Mouse (Mus musculus) liver, postnatal 0 days (tissue): ENCODE measurements around the gene Speg. TPM values are rescaled to one million over a fixed set of nuclear protein-coding genes. Genes with fewer than 3 reads are reported as not detected.

Source experiments
- ATAC-seq: fragments of 200-750 bp; cut with Nextera tagmentation; 2 replicates; pipeline ENCODE4 v1.8.0; 2017; ENCODE audit warnings: mild to moderate bottlenecking, moderate library complexity
- DNase-seq: peaks from one replicate; pipeline ENCODE4 v3.0.0-alpha.2; 2016
- H3K27ac ChIP-seq: fragments of 300-500 bp; sonication (generic); 2 replicates; pipeline ENCODE4 v1.5.1; 2014; ENCODE audit warnings: antibody characterized with exemption, moderate library complexity, mild to moderate bottlenecking, low read depth
- H3K27me3 ChIP-seq: fragments of 300-500 bp; sonication (generic); 2 replicates; pipeline ENCODE4 v1.6.1; 2014; ENCODE audit warnings: low read length, control low read depth, mixed read lengths; ENCODE audit not compliant: insufficient read depth
- H3K36me3 ChIP-seq: fragments of 300-500 bp; sonication (generic); replicated peaks from 2 replicates; pipeline ENCODE4 v1.6.1; 2014; ENCODE audit warnings: mild to moderate bottlenecking, control low read depth, low read length, moderate library complexity, mixed read lengths; ENCODE audit not compliant: insufficient read depth
- H3K4me1 ChIP-seq: fragments of 300-500 bp; sonication (generic); 2 replicates; pipeline ENCODE4 v1.6.1; 2014; ENCODE audit warnings: antibody characterized with exemption, mild to moderate bottlenecking, control low read depth; ENCODE audit not compliant: insufficient read depth
- H3K4me2 ChIP-seq: fragments of 300-500 bp; sonication (generic); 2 replicates; pipeline ENCODE4 v1.6.1; 2014; ENCODE audit warnings: low read depth, mild to moderate bottlenecking, low read length, moderate library complexity, mixed read lengths
- H3K4me3 ChIP-seq: fragments of 300-500 bp; sonication (generic); 2 replicates; pipeline ENCODE4 v1.5.1; 2014; ENCODE audit warnings: low read depth, low read length
- H3K9ac ChIP-seq: fragments of 300-500 bp; sonication (generic); replicated peaks from 2 replicates; pipeline ENCODE4 v1.6.1; 2014; ENCODE audit warnings: mild to moderate bottlenecking, moderate library complexity
- H3K9me3 ChIP-seq: fragments of 300-500 bp; sonication (generic); 2 replicates; pipeline ENCODE4 v1.6.1; 2016; ENCODE audit warnings: mild to moderate bottlenecking, control low read depth, low read length, mixed read lengths
- CTCF ChIP-seq: sonication (generic); IDR thresholded peaks from 2 replicates; pipeline ENCODE4 v1.5.1; 2016; ENCODE audit warnings: antibody characterized with exemption, low read depth
- EP300 ChIP-seq: IDR thresholded peaks from 2 replicates; pipeline ENCODE4 v1.6.1; 2016; ENCODE audit warnings: antibody characterized with exemption, low read depth, mild to moderate bottlenecking
- WGBS: fragments of 180-500 bp; shearing (Covaris S2); extraction: QIAGEN DNeasy Blood & Tissue Kit; methylation state at CpG from one replicate; pipeline ENCODE4 v1.1.7; 2014; ENCODE audit not compliant: insufficient replicate concordance; 5-methylcytosine and 5-hydroxymethylcytosine counted together
- polyA plus RNA-seq: library from polyadenylated mRNA; unstranded; fragments of >200 nt; fragmentation: Nextera tagmentation; extraction: Ambion mirVana; gene quantifications from 2 replicates; pipeline ENCODE4 v1.2.1, GENCODE M21; 2015

Gene Speg
- polyA plus RNA-seq, 1 experiment from 2014 or later, result 3.5 TPM

DNA sequence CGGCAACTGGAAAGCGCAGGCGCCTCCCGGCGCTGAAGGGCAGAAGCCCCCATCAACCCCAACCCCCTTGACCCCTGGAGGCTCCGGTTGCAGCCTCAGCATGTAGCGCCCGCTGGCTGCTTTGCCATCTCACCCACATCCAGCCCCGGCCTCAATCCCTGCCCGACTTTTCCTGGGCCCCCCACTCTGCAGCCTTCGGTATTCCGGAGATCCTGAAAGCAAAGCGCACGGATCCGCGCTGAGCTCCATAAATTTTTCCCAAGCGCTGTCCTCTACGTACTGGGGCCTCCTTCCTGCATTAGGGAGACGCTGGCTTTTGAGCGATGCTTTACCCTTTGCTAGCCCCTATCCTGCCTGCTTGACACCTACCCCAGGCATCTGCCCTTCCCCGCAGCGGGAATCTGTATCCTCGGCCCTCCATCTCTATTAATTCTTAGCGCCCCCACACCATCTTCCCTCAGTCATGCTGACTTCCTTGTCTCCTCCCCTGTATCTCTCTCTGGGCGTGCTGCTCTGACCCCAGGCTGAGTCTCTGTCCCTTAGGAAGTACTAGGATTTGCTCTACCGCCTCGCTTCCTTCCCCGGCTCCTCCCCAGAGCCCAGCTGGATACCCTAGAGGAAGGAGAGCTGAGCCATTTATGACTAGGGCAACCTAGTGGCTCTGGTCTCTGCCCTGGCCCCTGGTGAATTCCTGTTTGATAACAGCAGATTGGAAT, 7.4 kb downstream of the Speg start:
- no peak for DNase-seq
- Histone ChIP-seq H3K4me3 (peak overlapping the region; percentile 40), H3K27me3 (peaks cover 56% of the 10 kb centered on the region), H3K27ac (no peak overlapping the region), H3K4me1 (no peaks in the 10 kb centered on the region), H3K9me3 (peaks cover 7% of the 10 kb centered on the region; the same call in 1 of the 2 replicates), H3K36me3 (no peaks in the 10 kb centered on the region), H3K4me2 (peak overlapping the region; percentile 70), H3K9ac (no peak overlapping the region)
- no peak for TF ChIP-seq CTCF
- no peak for TF ChIP-seq EP300
- WGBS, result 6% methylated on average over 25 of the region's 28 CpGs
- no peak for ATAC-seq

DNA sequence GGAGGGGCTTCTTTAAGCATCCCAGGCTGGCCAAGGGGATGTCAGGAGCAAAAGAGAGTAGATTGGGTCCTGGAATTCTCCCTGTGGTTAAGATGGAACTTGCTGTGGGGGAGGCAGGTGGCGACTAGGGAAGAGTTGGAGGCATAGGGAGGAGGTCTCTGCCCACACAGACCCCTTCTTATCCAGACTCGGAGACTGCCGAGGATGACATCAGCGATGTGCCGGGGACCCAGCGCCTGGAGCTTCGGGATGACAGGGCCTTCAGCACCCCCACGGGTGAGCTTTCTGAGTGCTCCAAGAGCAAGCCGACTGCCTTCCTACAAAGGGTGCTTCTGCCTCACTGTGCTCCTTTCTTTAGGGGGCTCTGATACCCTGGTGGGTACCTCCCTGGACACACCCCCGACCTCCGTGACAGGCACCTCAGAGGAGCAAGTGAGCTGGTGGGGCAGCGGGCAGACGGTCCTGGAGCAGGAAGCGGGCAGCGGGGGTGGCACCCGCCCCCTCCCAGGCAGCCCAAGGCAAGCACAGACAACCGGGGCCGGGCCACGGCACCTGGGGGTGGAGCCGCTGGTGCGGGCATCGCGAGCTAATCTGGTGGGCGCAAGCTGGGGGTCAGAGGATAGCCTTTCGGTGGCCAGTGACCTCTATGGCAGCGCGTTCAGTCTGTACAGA, 9.5 kb downstream of the Speg start:
- H3K4me3 ChIP-seq, result no peak overlapping the region
- no peak overlapping the region for H3K9ac ChIP-seq
- peaks cover 77% of the 10 kb centered on the region for H3K27me3 ChIP-seq
- WGBS, result 78% methylated on average over 27 of the region's 27 CpGs
- H3K36me3 ChIP-seq, result no peaks in the 10 kb centered on the region
- H3K4me2 ChIP-seq, result no peak overlapping the region
- TF ChIP-seq EP300 (no peak), CTCF (no peak)
- no peak for DNase-seq
- H3K4me1 ChIP-seq, result peaks cover 4% of the 10 kb centered on the region; the same call in 1 of the 2 replicates
- peaks cover 7% of the 10 kb centered on the region; the same call in 1 of the 2 replicates for H3K9me3 ChIP-seq
- no peak overlapping the region for H3K27ac ChIP-seq
- ATAC-seq, result no peak

DNA sequence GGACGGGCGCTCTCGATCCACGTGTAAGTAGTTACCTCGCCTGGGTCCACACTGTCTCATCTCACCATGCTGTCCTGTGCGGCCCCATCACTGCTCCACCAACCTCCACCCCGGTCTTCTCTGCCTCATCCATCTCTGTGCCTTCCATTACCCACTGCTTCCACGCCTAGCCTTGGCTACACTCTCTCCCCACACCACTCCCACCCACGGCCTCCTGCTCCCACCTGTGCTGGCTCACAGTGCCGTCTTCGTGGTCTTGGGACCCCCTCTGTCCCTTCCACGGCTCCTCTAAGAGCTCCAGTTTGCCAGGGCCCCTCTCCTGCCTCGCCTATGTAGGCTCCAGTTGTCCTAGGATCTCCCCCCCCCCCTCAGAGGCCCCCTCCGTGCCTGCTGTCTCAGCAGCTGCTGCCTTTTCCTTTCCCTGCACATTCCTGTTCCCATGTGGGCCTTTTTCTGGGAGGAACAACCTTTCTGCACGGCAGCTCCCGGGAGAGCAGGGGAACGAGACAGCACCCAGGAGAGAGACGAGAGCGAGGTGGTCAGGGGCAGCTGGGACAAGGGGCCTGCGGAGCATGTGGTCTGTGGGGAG, 10.1 kb downstream of the Speg start:
- Histone ChIP-seq H3K9ac (no peak overlapping the region), H3K9me3 (peaks cover 7% of the 10 kb centered on the region; the same call in 1 of the 2 replicates), H3K27me3 (peaks cover 80% of the 10 kb centered on the region), H3K4me2 (no peak overlapping the region), H3K27ac (no peak overlapping the region), H3K36me3 (no peaks in the 10 kb centered on the region), H3K4me1 (peaks cover 4% of the 10 kb centered on the region; the same call in 1 of the 2 replicates), H3K4me3 (no peak overlapping the region)
- TF ChIP-seq EP300 (no peak), CTCF (no peak)
- 73% methylated on average over 16 of the region's 20 CpGs for WGBS
- DNase-seq, result no peak
- ATAC-seq, result no peak

DNA sequence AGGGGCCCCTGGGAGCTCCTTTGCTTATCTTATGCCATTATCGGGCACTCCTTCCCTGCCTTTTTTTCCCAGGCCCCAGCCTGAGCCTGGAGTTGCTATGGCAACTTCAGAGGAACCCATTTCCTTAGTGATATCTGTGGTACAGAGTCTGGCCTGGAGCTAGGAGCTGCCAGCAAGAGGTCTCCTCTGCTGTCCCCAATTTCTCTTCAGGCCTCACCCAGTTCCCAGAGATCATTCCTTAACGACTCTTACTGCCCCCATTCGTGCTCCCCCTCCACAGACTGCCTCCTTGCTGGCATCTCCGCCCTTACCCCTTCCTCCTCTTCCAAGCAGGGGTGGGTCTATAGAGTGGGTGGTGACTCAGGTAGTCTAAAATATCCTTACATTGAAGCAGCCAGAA, 11.1 kb downstream of the Speg start:
- ATAC-seq (no peak), DNase-seq (no peak)
- H3K9me3 ChIP-seq, result peaks cover 7% of the 10 kb centered on the region; the same call in 1 of the 2 replicates
- H3K4me3 ChIP-seq, result no peak overlapping the region
- H3K36me3 ChIP-seq, result no peaks in the 10 kb centered on the region
- TF ChIP-seq EP300 (no peak), CTCF (no peak)
- H3K4me1 ChIP-seq, result peaks cover 4% of the 10 kb centered on the region; the same call in 1 of the 2 replicates
- no peak overlapping the region for H3K9ac ChIP-seq
- H3K27me3 ChIP-seq, result peaks cover 84% of the 10 kb centered on the region
- no peak overlapping the region for H3K27ac ChIP-seq
- 22% methylated on average over 4 of the region's 4 CpGs for WGBS
- no peak overlapping the region for H3K4me2 ChIP-seq

DNA sequence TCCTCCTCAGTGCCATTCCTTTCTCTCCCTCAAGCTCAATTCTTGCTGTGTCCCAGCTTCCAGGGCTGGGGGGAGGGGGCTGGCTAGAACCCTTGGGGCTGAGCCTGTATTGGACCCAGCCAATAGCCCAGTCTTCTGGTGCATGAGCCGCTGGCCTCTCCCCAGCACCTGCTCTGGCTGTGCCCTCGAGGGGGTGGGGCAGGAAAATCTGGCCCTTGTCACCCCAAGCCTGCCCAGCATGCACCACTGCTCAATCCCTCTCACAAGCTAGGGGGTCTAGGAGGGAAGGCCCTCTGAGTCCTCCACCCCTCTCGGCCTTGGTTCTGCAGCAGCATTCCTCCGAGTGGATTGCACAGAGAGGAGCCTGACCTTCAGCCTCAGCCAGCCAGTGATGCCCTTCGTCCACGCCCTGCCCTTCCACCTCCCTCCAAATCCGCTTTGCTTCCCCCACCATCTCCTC, 12.4 kb downstream of the Speg start:
- H3K27me3 ChIP-seq, result peaks cover 71% of the 10 kb centered on the region
- 30% methylated on average over 7 of the region's 7 CpGs for WGBS
- TF ChIP-seq CTCF (no peak), EP300 (no peak)
- H3K36me3 ChIP-seq, result no peaks in the 10 kb centered on the region
- no peak for ATAC-seq
- no peak overlapping the region for H3K27ac ChIP-seq
- H3K4me3 ChIP-seq, result no peak overlapping the region
- H3K9ac ChIP-seq, result no peak overlapping the region
- H3K9me3 ChIP-seq, result peaks cover 7% of the 10 kb centered on the region; the same call in 1 of the 2 replicates
- H3K4me2 ChIP-seq, result no peak overlapping the region
- DNase-seq, result no peak
- peaks cover 4% of the 10 kb centered on the region; the same call in 1 of the 2 replicates for H3K4me1 ChIP-seq
